Mouse (Mus musculus) heart, embryonic 13.5 days (tissue): ENCODE results near the gene Tmem72. TPM values are rescaled to one million over a fixed set of nuclear protein-coding genes. Genes with fewer than 3 reads are reported as not detected.

Source experiments
- ATAC-seq: fragments of 200-750 bp; cut with Nextera tagmentation; 2 replicates; pipeline ENCODE4 v1.8.0; 2017; ENCODE audit warnings: moderate TSS enrichment; ENCODE audit not compliant: insufficient number of reproducible peaks, low FRiP score, low TSS enrichment; ENCODE audit errors: extremely low read depth
- H3K27ac ChIP-seq: fragments of 300-500 bp; sonication (generic); replicated peaks from 2 replicates; pipeline ENCODE4 v1.5.1; 2015; ENCODE audit warnings: moderate library complexity, mild to moderate bottlenecking, inconsistent platforms
- H3K27me3 ChIP-seq: fragments of 300-500 bp; sonication (generic); replicated peaks from 2 replicates; pipeline ENCODE4 v1.6.1; 2015; ENCODE audit warnings: mild to moderate bottlenecking, inconsistent platforms
- H3K36me3 ChIP-seq: fragments of 300-500 bp; sonication (generic); 2 replicates; pipeline ENCODE4 v1.6.1; 2015; ENCODE audit warnings: mild to moderate bottlenecking, inconsistent platforms
- H3K4me1 ChIP-seq: fragments of 300-500 bp; sonication (generic); 2 replicates; pipeline ENCODE4 v1.6.1; 2015; ENCODE audit warnings: inconsistent platforms
- H3K4me2 ChIP-seq: fragments of 300-500 bp; sonication (generic); 2 replicates; pipeline ENCODE4 v1.6.1; 2015; ENCODE audit warnings: inconsistent platforms, mild to moderate bottlenecking, moderate library complexity
- H3K4me3 ChIP-seq: fragments of 300-500 bp; sonication (generic); 2 replicates; pipeline ENCODE4 v1.5.1; 2015; ENCODE audit warnings: moderate library complexity, mild to moderate bottlenecking, inconsistent platforms
- H3K9ac ChIP-seq: fragments of 300-500 bp; sonication (generic); 2 replicates; pipeline ENCODE4 v1.6.1; 2015; ENCODE audit warnings: inconsistent platforms, mild to moderate bottlenecking, moderate library complexity
- H3K9me3 ChIP-seq: fragments of 300-500 bp; sonication (generic); 2 replicates; pipeline ENCODE4 v1.6.1; 2016; ENCODE audit warnings: inconsistent platforms
- WGBS: fragments of 180-500 bp; shearing (Covaris S2); methylation state at CpG from one replicate; pipeline ENCODE4 v1.1.7; 2015; ENCODE audit warnings: mixed read lengths; 5-methylcytosine and 5-hydroxymethylcytosine counted together
- polyA plus RNA-seq: library from polyadenylated mRNA; unstranded; fragments of >200 nt; fragmentation: Nextera tagmentation; extraction: Ambion mirVana; gene quantifications from 2 replicates; pipeline ENCODE4 v1.2.1, GENCODE M21; 2015

Tmem72 gene
- 0.04 and 0.08 TPM in 2 replicates for polyA plus RNA-seq

- WGBS, result 47% methylated on average over 8 of the region's 8 CpGs
- no peak for ATAC-seq
Measured at GRCm38 (mm10) chr6:116716666-116717065, at the start of gene Tmem72. TSS of gene Tmem72 (minus strand) at chr6:116716913.

DNA sequence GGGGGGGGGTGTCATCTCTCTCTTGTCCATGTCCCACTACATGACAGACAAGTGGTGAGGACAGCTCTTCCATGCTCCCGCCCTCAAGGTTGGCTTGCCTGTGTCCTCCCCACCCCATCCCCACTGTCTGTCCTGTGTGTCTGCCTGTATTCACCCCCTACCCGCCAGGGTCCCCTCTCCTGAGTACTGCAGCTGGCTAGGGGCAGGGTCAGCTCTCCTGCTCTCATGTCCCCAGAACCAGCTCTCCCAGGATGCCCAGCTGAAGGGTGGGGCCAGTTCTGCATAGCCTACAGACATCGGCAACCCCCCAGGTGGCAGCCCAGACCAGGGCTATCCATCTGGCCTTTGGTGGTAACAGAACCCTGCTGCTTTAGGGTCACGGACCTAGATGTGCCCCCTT, 47.8 kb upstream of the Tmem72 start:
- no peak overlapping the region for H3K4me2 ChIP-seq
- no peaks in the 10 kb centered on the region for H3K9me3 ChIP-seq
- H3K4me1 ChIP-seq, result peaks cover 19% of the 10 kb centered on the region
- no peak overlapping the region for H3K4me3 ChIP-seq
- H3K36me3 ChIP-seq, result no peaks in the 10 kb centered on the region
- 83% methylated on average over 4 of the region's 4 CpGs for WGBS
- H3K9ac ChIP-seq, result no peak overlapping the region
- H3K27me3 ChIP-seq, result 0 out of 2 replicates have a peak, but pooled peaks cover 3% of the 10 kb centered on the region
- no peak for ATAC-seq
- H3K27ac ChIP-seq, result no peak overlapping the region

More at GRCm38 (mm10) chr6:116716666-116717065, at the start of gene Tmem72:
- Histone ChIP-seq H3K27ac (no peak within 1 kb of the TSS), H3K9ac (no peak within 1 kb of the TSS), H3K36me3 (no peaks in the 10 kb centered on the region), H3K4me2 (no peak within 1 kb of the TSS), H3K4me3 (no peak within 1 kb of the TSS), H3K4me1 (peaks cover 34% of the 10 kb centered on the region), H3K9me3 (no peaks in the 10 kb centered on the region), H3K27me3 (no peaks in the 10 kb centered on the region)

DNA sequence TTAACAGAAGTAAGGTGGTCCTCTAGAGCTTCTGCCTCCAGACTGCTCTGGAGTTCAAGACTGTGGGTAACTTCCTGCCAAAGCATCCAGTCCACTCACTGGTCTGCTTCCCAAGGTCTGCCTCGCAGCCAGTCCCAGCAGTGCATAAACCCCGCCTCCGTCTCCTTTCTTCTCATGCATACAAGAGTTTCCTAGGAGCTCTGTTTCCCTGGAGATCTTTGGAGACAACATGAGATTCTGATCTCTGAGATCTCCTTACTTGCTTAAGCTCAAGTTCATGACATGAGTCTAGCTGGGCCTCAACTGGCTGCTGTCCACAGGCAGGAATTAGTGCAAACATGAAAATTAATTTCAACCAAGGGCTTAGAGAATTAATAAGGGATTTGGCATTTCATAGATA, 45.6 kb upstream of the Tmem72 start:
- H3K4me3 ChIP-seq, result no peak overlapping the region
- no peak overlapping the region for H3K9ac ChIP-seq
- no peaks in the 10 kb centered on the region for H3K36me3 ChIP-seq
- no peak for ATAC-seq
- H3K4me2 ChIP-seq, result no peak overlapping the region
- H3K9me3 ChIP-seq, result no peaks in the 10 kb centered on the region
- no peak overlapping the region for H3K27ac ChIP-seq
- H3K4me1 ChIP-seq, result peaks cover 6% of the 10 kb centered on the region
- H3K27me3 ChIP-seq, result 0 out of 2 replicates have a peak, but pooled peaks cover 3% of the 10 kb centered on the region
- 75% methylated on average over 3 of the region's 3 CpGs for WGBS

GRCm38 (mm10) chr6:116760181-116760580, 43.5 kb upstream of the Tmem72 start:
- Histone ChIP-seq H3K4me3 (no peak overlapping the region), H3K27me3 (0 out of 2 replicates have a peak, but pooled peaks cover 2% of the 10 kb centered on the region), H3K4me2 (no peak overlapping the region), H3K9me3 (no peaks in the 10 kb centered on the region), H3K27ac (no peak overlapping the region), H3K9ac (no peak overlapping the region), H3K36me3 (no peaks in the 10 kb centered on the region), H3K4me1 (peaks cover 6% of the 10 kb centered on the region)
- 47% methylated on average over 6 of the region's 6 CpGs for WGBS
- ATAC-seq, result no peak

- no peaks in the 10 kb centered on the region for H3K27me3 ChIP-seq
- no peak overlapping the region for H3K4me2 ChIP-seq
- no peak overlapping the region for H3K27ac ChIP-seq
- H3K9me3 ChIP-seq, result no peaks in the 10 kb centered on the region
- no peaks in the 10 kb centered on the region for H3K36me3 ChIP-seq
- H3K4me3 ChIP-seq, result no peak overlapping the region
- H3K4me1 ChIP-seq, result peaks cover 6% of the 10 kb centered on the region
- 71% methylated on average over 3 of the region's 3 CpGs for whole genome bisulfite sequencing
- no peak overlapping the region for H3K9ac ChIP-seq
- no peak for ATAC-seq
Measured at GRCm38 (mm10) chr6:116756364-116756763, 39.7 kb upstream of the Tmem72 start.

DNA sequence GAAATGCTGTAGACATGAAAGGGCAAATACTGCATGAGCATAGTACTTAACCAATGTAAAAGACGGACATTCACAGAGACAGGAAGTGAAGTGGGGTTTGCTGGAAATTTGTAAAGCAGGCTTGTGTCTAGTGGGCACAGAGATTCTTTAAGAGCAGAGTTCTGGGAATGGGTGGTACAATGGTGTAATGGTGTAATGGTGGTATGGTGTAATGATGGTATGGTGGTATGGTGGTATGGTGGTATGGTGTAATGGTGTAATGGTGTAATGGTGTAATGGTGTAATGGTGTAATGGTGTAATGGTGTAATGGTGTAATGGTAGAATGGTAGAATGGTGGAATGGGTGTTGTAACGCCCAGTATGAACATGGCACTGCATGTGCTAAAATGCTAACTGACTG, 21.3 kb upstream of the Tmem72 start:
- H3K27me3 ChIP-seq, result no peaks in the 10 kb centered on the region
- H3K4me3 ChIP-seq, result no peak overlapping the region
- WGBS, result 70% methylated on average over 2 of the region's 2 CpGs
- H3K27ac ChIP-seq, result no peak overlapping the region
- no peak overlapping the region for H3K4me2 ChIP-seq
- no peaks in the 10 kb centered on the region for H3K4me1 ChIP-seq
- ATAC-seq, result no peak
- H3K36me3 ChIP-seq, result no peaks in the 10 kb centered on the region
- H3K9ac ChIP-seq, result no peak overlapping the region
- no peaks in the 10 kb centered on the region for H3K9me3 ChIP-seq

DNA sequence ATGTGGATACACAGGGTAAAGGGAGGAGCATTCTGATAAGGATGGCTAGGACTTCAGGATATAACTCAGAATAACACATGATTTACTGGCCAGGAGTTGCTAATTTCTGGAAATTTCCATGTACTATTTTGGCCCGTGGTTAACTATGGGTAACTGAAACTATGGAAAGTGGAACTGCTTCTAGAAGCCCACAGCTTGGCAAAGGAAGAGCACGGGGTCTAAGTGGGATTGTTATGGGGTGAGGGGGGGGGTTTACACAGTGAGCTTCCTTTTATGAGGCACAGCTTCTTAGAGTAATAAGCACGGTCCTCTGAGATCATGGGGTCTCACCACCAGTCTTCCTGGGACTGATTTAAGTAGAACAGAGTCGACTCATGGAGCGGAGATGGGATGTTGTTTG, 18.6 kb upstream of the Tmem72 start:
- H3K36me3 ChIP-seq, result no peaks in the 10 kb centered on the region
- H3K4me3 ChIP-seq, result no peak overlapping the region
- H3K4me2 ChIP-seq, result no peak overlapping the region
- H3K9ac ChIP-seq, result no peak overlapping the region
- H3K27me3 ChIP-seq, result no peaks in the 10 kb centered on the region
- no peak overlapping the region for H3K27ac ChIP-seq
- H3K9me3 ChIP-seq, result no peaks in the 10 kb centered on the region
- no peak for ATAC-seq
- 77% methylated on average over 5 of the region's 5 CpGs for WGBS
- H3K4me1 ChIP-seq, result no peaks in the 10 kb centered on the region

DNA sequence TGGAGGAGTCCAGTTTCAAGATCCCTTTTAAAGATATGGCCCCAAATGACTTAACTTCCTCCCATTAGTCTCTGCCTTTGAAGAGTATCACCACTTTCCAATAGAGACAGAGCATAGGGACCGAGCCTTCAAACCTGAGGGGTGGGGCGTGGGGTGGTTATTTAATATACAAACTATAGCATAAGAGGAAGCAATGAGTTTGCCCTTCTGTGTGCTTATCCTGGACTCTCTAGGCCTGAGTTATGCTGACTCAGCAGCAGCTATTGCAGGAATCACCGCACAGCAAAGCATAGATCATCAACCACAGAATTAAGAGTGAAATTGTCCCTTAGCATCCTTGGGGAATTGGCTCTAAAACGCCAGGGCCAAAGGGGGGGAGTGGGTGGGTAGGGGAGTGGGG, 16.9 kb upstream of the Tmem72 start:
- 66% methylated on average over 4 of the region's 4 CpGs for WGBS

GRCm38 (mm10) chr6:116724489-116725160, 7.9 kb upstream of the Tmem72 start:
- no peaks in the 10 kb centered on the region for H3K9me3 ChIP-seq
- ATAC-seq, result no peak
- no peak overlapping the region for H3K4me2 ChIP-seq
- H3K36me3 ChIP-seq, result no peaks in the 10 kb centered on the region
- no peak overlapping the region for H3K27ac ChIP-seq
- WGBS, result 71% methylated on average over 12 of the region's 12 CpGs
- H3K4me1 ChIP-seq, result no peaks in the 10 kb centered on the region
- H3K27me3 ChIP-seq, result no peaks in the 10 kb centered on the region
- H3K4me3 ChIP-seq, result no peak overlapping the region
- H3K9ac ChIP-seq, result no peak overlapping the region

More for the DNA sequence above, 16.9 kb upstream of the Tmem72 start:
- Histone ChIP-seq H3K27me3 (no peaks in the 10 kb centered on the region), H3K27ac (no peak overlapping the region), H3K36me3 (no peaks in the 10 kb centered on the region), H3K9ac (no peak overlapping the region), H3K4me1 (no peaks in the 10 kb centered on the region), H3K4me2 (no peak overlapping the region), H3K9me3 (no peaks in the 10 kb centered on the region), H3K4me3 (no peak overlapping the region)
- no peak for ATAC-seq

DNA sequence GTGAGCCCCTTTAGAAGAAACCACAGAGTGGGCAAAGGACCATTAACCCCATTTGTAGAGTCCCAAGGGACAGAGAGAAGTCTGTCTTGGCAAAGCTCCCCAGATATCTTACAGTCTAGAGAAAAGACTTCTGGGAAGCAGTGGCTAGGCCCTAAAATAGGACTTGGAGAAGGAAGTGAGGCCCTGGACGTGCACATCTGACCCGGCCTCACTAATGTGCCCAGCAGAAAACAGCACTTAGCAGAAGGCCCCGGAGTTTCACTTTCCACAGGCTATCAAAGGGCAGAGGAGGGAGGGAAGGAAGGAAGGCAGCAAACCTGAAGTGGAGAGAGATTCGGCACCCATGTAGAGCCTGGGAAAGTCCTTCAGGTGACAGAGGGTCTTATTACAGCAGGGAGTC, 2.2 kb upstream of the Tmem72 start:
- H3K9me3 ChIP-seq, result no peaks in the 10 kb centered on the region
- no peaks in the 10 kb centered on the region for H3K36me3 ChIP-seq
- H3K4me3 ChIP-seq, result no peak overlapping the region
- 46% methylated on average over 4 of the region's 4 CpGs for WGBS
- H3K4me1 ChIP-seq, result peaks cover 31% of the 10 kb centered on the region
- ATAC-seq, result no peak
- no peak overlapping the region for H3K27ac ChIP-seq
- H3K4me2 ChIP-seq, result no peak overlapping the region
- no peak overlapping the region for H3K9ac ChIP-seq
- no peaks in the 10 kb centered on the region for H3K27me3 ChIP-seq

DNA sequence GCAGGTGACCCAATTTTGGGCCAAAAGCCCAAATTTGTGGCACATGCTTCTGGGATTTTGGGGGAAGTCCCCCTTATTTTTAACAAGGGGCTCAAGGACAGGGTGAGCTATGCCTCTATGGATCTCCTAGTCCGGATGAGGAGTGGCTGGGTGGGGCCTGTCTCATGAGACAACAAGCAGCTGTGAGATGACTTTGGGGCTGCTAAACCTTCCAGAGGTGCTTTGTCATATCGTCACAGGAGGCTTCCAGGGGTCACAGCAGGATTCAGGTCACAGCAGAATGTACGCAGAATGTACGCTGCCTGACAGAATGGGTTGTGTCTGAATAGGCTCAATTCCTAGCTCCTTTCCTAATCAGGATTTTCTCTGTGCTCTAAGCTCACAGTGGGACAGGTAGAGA, 1.6 kb upstream of the Tmem72 start:
- Histone ChIP-seq H3K9me3 (no peaks in the 10 kb centered on the region), H3K27ac (no peak overlapping the region), H3K9ac (no peak overlapping the region), H3K4me3 (no peak overlapping the region), H3K4me1 (peaks cover 31% of the 10 kb centered on the region), H3K36me3 (no peaks in the 10 kb centered on the region), H3K4me2 (no peak overlapping the region), H3K27me3 (no peaks in the 10 kb centered on the region)
- whole genome bisulfite sequencing, result 70% methylated on average over 4 of the region's 4 CpGs
- ATAC-seq, result no peak

- ATAC-seq, result no peak
Measured at GRCm38 (mm10) chr6:116717851-116718250, 1.1 kb upstream of the Tmem72 start.

More at GRCm38 (mm10) chr6:116717851-116718250, 1.1 kb upstream of the Tmem72 start:
- Histone ChIP-seq H3K4me2 (no peak overlapping the region), H3K4me1 (peaks cover 31% of the 10 kb centered on the region), H3K9me3 (no peaks in the 10 kb centered on the region), H3K27me3 (no peaks in the 10 kb centered on the region), H3K4me3 (no peak overlapping the region), H3K27ac (no peak overlapping the region), H3K36me3 (no peaks in the 10 kb centered on the region), H3K9ac (no peak overlapping the region)
- 72% methylated on average over 7 of the region's 7 CpGs for WGBS
